Mouse (Mus musculus) lung, adult 18-20 months (tissue): ENCODE measurements around the gene Spata2.
A peak's percentile ranks its signal among the peaks of the same experiment; 100 is the strongest.

Experiments used
- DNase-seq, 2 experiments: peaks; one replicate each; pipeline ENCODE4 v3.0.0; 2022; ENCODE audit warnings: mixed read lengths in 2 of 2

The Spata2 gene

DNA sequence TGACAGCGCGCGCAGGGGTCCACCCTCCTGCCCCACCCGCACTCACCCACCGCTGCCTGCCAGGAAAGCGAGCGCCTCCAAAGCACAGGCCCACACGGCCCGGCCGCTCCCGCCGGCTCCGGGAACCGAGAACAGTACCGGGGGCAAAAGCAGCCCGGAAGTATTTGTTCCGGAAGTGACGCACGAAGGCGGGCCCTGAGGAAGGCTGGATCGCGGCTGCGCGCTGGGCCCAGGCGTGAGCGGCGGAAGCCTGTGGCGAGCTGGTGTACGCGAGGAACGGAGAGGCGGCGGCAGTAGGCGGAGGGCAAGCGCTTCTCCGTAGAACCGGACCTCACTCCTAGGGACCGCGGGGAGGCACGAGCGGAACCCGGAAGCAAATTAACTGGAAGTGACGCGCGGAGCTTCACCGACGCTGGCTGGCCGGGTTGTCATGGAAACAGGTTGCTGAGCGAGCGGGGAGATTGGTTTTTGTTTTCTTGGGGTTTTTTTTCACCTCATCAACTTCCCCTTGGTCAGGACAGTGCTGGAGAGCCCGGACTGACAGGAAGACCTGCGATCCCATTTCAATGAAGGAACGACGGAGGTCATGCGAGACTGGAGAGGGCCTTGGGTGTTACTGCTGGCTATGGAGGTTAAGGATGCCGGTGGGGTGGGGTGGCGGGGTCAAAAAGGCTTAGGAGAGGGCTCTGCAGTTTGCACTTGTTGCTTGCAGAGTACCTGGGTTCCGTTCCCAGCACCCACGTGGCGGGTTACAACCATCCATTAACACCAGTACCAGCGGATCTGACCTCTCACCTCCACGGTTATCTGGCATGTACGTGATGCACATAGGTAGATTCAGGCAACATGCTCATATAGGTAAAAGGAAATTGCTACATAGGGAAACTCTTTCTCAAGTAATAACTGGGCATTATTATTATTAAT, at the start of gene Spata2:
TSS of gene Spata2 (minus strand) at position 175 of the 924 bp plus-strand sequence.
- peak; percentile 94 to 95 for DNase-seq

DNA sequence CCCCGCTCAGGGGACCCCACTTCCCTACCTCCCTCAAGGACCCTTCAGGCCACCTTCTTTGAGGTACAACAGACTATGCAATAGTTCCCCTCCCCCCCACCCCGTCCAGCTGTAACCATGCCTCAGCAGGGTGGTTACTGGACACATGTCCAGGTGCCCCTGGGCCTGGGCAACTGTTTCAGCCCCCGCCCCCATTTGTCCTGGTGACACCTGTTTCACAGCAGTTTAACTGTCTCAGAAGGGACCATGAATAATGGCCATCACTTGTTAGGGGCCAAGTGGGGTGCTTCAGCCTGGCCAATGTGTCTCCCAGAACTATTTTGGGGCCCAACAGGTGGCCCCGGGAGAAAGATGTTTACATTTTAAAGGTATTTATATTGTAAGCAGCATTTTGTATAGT, 49.7 kb upstream of the Spata2 start:
- DNase-seq, result no peak

DNA sequence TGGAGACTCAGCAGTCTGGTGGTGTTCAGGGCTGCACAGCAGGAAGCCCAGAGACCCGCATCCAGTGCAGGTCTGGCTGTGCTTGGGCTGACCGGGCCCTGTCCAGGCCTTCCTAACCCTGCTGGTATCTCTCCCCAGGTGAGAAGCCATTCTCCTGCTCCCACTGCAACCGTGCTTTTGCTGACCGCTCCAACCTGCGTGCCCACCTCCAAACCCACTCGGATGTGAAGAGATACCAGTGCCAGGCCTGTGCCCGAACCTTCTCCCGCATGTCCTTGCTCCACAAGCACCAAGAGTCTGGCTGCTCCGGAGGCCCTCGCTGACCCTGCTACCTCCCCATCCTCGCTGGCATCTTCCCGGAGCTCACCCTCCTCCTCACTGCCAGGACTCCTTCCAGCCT, 49.1 kb upstream of the Spata2 start:
- no peak for DNase-seq

DNA sequence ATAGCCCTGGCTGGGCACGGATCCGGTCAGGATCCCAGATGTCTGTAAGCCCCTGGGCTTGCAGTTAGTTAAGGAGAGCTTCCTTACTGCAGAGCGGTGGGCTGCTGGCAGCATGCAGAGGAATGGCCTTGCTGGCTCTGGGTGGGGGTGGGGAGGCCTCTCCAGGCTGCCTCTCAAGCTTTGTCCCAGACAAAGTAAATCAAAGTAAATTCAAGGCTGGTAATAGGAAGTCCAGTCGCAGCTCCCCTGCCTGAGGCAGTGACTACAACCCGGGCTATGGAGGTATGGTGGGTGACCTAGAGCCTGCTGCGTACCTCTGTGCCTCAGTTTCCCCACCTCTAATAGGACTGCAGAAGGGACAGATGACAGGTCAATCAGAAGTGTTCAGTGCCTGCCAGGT, 48.6 kb upstream of the Spata2 start:
- DNase-seq, result no peak

DNA sequence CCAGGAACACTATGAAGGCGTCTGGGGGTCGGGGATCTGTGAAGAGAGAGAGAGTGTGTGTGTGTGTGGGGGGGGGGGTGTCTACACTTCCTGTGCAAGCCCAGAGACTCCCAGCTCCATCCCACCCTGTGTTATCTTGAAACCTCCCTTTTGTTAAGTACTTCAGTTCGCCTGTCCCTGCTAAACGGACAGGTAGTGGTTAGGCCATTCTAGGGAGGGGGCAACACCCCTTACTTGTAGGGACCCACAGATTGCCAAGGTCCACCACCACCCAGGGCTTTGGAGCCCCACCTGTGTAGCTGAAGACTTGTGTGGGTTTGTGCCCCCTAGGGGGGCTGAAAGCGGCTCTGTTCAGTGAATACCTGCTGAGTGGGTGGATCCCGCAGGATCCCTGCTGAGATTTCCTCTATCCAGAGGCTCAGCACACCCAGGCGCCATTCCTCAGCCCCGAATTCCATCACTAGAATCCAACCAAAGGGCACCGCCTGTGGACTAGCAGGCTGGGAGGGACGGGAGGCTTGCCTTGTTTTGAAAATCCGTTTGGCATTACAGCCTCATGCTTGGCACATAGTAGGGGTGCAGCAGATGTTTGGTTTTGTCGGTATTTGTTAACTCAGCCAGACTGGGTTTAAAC, 47.9 kb upstream of the Spata2 start:
- DNase-seq, result no peak

DNA sequence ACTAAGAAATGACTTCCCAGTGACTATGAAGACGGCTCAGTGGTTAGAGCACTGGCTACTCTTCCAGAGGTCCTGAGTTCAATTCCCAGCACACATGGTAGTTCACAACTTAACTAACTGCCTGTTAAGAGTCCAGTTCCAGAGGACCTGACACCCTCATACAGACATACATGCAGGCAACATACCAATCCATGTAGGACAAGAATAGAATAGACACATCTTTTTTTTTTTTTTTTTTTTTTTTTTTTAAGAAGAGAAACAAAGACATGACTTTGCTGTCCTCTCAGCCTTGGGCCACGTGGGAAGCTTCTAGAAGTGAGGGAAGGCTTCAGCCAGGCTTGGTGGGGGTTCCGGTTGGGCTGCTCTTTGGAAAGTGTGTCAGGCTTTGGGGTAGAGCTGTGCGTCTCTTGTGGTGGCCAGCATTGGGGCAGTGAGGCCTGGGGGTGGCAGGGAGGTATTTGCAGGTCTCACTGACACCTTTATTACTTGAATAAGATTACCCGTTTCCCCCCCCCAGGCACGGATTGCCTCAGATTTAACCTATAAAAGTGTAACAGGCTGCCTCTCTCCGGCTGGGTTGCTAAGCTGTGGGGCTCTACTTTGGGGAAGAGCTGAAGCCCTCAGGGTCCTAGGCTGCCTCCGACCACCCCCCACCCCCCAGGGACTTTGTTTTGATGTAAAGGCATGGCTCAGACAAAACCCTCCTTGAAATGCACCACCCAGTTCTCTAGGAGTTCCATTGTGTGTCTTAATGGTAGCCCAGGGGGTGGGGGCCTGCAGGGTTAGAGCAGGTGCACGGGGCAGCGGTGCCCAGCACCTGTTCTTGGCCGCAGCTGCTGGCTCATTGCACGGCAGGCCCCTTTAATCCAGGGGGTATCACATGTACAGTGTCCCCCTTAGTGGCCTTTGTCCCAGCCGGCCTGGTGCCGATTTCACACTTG, 47.1 kb upstream of the Spata2 start:
- DNase-seq, result no peak

DNA sequence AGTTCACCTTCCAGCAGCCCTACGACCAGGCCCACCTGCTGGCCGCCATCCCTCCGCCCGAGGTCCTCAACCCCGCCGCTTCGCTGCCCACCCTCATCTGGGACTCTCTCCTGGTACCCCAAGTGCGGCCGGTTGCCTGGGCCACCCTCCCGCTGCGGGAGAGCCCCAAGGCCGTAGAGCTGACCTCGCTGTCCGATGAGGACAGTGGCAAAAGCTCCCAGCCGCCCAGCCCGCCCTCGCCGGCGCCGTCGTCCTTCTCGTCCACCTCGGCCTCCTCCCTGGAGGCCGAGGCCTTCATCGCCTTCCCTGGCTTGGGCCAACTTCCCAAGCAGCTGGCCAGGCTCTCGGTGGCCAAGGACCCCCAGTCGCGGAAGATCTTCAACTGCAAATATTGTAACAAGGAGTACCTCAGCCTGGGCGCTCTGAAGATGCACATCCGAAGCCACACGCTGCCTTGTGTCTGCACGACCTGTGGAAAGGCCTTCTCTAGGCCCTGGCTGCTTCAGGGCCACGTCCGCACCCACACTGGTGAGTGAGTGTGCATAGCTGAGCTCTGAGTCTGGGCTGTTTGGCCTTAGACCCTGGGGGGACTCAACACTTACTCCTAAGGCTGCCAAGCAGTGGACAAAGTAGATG, 46.1 kb upstream of the Spata2 start:
- no peak for DNase-seq

DNA sequence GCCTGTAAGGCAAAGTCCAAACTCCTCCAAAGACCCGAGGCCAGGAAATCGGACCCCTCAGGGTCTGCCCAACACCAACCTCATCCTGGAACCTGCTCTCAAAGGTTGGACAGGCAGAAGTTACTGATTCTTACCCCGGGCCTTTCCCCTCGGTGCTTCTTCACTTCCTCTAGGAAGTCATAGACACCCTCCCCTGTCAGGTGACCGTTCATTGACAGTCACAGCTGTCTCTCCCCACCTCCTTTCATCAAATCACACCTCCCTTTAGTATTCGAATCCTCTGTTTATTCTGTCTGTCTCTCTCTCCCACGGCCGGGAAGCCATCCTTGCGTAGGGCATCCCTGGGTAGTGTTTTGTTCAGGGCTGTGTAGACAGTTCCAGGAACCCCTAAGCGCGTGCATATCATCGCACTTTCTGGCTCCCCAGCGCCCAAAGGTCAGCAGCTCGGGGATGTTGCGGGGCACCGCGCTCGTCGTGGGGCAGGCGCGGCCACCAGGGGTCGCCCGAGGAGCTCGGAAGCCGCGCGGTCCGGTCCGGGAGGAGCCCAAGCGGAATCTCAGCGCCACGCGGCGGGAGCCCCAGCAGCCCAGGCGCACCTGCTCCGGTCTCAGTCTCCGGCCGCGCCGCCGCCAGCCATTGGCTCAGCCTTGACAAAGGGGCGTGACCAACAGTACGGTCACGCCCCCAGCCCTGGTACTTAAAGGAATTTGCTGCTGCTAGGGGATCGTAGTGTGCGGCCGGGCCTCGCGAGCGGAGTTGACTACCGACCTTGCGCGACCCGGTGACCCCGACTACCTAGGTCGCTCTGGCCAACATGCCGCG, 45.0 kb upstream of the Spata2 start, which contains the start of gene Snai1:
TSS of gene Snai1 (plus strand) at position 720 of the 822 bp plus-strand sequence.
- peak; percentile 94 to 95 for DNase-seq

DNA sequence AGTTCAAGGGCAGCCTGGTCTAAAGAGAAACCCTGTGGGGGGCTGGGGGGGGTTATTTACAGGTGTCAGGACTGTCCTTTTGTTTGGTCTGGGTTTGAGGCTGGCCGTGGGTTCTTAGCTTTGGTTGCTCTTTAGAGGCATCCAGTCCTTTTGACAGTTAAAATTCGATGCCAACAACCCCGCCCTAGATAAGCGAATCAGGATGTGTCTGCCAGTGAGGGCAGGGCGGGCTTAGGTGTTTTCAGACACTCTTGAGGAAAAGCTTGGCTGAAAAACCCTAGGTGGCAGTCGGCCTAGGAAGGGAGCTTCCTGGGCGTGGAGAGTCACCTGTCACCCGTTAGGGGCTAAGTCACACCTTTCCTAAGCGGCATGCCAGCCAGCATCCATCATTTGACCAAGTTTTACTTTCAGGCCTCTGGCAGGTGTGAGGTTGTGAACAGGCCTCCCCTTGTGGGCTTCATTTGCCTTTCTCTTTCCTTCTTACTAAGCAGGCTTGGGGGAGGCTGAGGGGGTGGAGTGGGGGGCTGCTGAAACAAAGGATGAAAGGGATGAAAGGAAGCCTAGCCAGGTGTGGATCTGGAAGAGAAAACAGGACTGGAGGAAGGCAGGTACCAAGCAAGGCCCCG, 43.7 kb upstream of the Spata2 start:
- DNase-seq, result no peak

DNA sequence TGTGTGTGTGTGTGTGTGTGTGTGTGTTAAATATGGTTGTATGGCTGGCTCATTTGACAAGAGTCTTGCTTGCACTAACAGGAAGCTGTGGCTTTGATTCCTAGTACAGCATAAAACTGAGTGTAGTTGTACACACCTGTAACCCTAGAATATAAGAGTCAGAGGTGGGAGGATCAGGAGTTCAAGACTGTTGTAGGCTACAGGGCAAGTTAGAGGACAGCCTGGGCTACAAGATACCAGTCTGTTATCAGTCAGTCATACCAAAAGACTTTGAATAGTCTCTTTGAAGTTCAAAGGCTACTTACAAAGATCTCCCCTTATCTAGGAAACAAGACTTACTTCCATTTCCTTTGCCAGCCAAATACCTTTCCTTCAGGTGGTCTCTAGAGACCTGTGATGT, 41.2 kb upstream of the Spata2 start:
- DNase-seq, result no peak

DNA sequence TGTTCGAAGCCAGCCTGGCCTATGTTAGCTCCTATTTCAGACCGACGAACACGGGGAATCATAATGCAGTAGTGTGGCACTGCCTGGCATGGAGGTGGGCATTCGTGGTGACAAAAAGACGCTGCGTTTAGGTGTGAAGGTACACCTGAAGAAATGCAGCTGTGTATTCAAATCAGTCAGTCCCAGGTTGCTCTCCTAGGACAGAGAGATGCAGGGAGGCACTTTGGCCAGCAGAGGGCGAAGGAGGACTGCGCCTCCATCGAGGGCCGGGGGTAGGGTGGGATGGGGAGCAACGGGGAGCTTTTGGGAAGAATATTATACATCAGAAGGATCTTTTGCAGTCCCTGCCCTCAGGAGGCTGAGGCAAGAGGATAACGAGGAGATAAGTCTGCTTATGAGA, 39.4 kb upstream of the Spata2 start:
- no peak for DNase-seq

DNA sequence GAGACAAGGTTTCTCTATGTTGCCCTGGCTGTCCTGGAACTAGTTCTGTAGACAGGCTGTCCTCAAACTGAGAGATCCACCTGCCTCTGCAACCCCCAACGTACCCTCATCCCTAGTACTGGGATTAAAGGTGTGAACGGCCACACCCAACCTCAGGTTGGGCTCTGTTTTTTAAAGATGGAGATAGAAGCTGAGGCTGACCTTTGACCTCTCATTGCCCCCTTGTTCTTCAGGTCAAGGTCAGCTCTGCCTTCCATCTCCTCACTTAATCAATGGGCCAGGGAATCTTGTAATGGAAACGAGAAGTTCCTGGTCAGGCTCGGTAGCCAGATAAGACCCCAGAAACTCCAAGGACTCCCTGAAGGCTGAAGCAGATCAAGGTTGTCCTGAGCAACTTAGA, 37.8 kb upstream of the Spata2 start:
- no peak for DNase-seq

DNA sequence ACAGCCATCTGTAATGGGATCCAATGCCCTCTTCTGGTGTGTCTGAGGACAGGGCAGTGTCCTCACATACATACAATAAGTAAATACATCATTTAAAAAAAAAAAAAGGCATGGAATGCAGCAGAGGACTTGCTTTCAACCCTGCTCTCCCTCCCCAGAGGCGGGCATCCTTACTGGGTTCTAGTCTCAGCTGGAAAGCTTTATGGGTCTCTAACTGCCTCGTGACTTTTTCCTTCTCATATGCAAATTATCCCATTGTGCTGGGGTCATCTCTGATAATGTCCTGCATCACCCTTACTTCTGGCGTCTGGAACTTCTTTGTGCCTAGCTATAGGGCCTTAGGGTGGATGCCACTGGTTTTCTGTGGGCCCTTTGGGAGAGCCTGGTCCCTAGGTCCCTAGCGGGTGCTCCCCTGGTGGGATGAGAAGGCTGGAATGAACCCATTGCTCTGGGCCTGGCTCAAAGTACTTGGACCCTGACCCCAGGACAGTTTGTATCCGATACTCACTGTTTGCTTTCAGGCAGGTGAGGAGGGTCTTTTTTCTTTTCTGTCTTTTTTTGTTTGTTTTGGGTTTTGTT, 37.3 kb upstream of the Spata2 start:
- DNase-seq, result no peak

DNA sequence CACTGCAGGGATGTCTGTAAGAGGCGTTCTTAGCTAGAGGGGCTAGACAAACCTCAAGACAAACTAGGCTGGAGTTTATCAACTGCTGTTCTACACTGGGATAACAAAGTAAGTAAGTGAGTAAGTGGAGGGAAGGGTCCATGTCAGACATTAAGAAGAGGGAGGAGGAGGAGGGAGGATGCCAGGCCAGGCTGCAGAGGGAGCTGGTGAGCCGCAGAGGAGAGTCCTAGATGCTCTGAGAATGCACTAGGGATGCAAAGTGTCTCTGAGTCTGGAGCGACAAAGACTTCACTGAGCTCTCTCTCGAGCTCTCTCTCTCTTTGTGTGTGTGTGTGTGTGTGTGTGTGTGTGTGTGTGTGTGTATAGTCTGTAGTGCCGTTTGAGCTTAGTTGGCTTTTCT, 35.6 kb upstream of the Spata2 start:
- no peak for DNase-seq

DNA sequence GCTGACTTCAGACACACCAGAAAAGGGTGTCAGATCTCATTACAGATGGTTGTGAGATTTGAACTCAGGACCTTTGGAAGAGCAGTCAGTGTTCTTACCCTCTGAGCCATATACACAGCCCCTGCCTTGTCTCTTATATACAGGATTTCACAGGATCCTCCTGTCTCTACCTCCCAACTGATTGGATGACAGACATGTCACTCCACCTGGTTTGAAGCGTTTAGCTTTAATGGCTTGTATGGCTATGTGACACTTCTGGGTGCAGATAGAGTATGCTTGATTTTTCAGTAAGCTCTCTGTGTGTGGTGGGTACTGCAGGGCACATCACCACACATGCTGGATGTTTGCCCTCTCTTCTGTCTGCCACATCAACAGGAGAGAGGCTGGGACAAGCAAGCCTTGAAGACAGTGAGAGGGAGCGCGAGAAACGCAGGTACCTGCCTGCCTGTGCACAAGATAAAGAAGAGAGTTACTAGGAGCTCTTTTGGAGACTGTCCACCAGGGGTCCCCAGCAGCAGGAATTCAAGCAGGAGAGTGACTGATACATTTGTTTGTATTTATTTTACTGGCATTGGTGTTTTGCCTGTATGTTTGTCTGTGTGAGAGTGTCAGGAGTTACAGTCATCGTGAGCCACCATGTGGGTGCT, 27.0 kb upstream of the Spata2 start:
- DNase-seq, result no peak

DNA sequence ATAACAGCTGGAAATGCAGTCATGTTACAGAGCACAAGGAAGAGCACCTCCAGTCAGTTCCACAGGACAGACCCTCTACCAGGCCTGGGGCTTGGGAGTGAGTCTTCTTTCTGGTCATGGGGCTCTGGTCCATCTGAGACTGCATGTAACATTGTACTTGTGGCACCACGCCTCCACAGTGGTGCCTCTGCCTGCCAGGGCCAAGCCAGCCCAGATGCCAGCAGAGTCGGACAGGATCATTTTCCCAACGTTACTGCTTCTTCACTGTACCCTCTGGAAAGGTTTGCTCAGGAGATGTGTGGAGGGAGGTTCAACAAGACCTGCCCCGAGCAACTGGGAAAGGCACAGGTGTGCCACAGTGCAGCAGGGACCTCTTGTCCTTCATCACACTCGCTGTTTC, 23.0 kb upstream of the Spata2 start:
- no peak for DNase-seq

DNA sequence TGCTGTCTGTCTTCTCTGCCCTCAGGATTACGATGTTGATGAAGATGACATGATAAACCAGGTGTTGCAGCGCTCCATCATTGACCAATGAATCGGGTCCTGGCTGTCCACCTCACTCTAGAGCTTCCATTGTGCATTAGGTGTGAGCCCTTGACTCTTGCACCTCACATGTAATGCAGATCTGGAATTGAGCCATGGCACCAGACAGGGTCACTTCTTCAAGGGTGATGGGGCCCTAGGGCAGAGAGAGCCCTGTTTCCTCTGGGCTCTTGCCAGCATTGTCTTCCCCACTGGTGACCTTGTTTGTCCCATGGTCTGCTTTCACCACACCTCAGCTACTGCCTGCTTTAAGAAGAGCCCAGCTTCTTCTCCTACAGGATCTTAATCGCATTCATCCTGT, 22.0 kb upstream of the Spata2 start:
- DNase-seq, result no peak

DNA sequence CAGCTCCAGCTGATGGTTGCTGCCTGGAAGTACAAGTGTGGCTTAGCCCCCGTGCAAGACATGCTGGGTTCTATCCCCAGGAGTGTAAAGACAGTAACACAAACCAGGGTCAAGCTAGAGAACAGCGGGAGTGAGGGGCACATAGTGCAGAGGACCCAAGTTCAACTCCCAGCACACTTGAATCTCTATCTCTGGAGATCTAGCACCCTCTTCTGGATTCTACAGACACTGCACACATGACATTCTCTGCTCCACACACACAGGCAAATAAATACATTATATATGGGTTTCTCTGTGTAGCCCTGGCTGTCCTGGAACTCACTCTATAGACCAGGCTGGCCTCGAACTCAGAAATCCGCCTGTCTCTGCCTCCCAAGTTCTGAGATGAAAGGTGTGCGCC, 20.3 kb upstream of the Spata2 start:
- no peak for DNase-seq

DNA sequence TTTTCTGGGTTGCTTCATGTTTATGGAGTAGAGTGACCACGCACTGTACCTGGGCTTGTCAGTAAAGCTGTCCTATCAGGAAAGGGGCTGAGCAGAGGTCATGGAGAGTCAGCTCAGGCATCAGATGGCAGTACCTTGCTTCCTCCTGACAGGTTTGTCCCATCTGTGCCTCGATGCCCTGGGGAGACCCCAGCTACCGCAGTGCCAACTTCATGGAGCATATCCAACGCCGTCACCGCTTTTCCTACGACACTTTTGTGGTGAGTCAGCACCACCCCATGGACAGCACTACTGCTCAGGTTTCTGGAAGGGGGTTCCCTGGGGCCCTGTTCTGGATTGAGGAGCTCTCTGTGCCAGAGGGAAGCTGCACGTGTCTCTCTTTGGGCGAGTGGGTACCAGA, 19.7 kb upstream of the Spata2 start:
- DNase-seq, result no peak

DNA sequence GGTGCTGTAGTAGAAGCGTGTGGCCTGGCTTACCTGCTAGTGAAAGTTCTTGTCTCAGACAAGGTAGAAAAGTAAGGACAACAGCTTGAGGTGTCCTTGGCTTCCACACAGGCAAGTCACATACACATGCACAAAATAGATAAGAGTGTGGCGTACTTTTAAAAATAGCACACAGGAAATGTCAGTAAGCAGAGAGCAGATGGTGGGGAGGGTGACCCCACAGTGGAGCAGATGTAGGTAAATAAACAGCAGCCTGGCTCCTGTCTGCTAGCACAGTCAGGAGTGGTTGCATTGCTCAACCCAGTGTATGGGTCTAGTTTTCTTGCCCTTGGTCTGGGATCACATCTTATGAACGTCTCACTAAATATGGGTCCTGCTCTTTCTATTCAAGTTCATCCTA, 17.8 kb upstream of the Spata2 start:
- no peak for DNase-seq
